In genomic region chr13:97410550-97411201, GRCm38 (mm10) we compare ENCODE assay signal across 17 mouse cellular contexts.
DNase-seq lines count a peak whose midpoint lies in the region; ATAC-seq and TF ChIP-seq lines count a peak whose summit lies in the region.
"Had no signal": no experiment of that assay in that cellular context is flagged by ENCODE, and none has a peak within 500 bp of the region (broad histone marks: within the 10 kb centered on the region; RNA-seq: fewer than 3 reads in every experiment).

No protein-coding gene starts in this region.

- no peak overlapping the region for H3K4me2 ChIP-seq in forebrain, embryonic 16.5 days (ENCODE audit: low read length)
- H3K4me2 ChIP-seq in forebrain, postnatal 0 days (ENCODE audit: low read depth): no peak overlapping the region
- no peak overlapping the region for H3K4me2 ChIP-seq in midbrain, embryonic 12.5 days (replicated peaks)
- peak overlapping the region; percentile 16 for H3K4me2 ChIP-seq in myocyte (ENCODE audit: low read depth)
- H3K4me2 ChIP-seq: neural tube, embryonic 12.5 days had no signal

- H3K36me3 ChIP-seq in forebrain, embryonic 16.5 days (ENCODE audit: control insufficient read depth, insufficient read depth): no peaks in the 10 kb centered on the region
- no peaks in the 10 kb centered on the region for H3K36me3 ChIP-seq in forebrain, postnatal 0 days (ENCODE audit: insufficient read depth)
- H3K36me3 ChIP-seq in midbrain, embryonic 12.5 days: no peaks in the 10 kb centered on the region
- no peaks in the 10 kb centered on the region for H3K36me3 ChIP-seq in midbrain, embryonic 10.5 days
- H3K36me3 ChIP-seq in myocyte (ENCODE audit: control insufficient read depth, insufficient read depth): no peaks in the 10 kb centered on the region
- H3K36me3 ChIP-seq: neural tube, embryonic 12.5 days had no signal

- no peak for TF ChIP-seq POLR2A in myocyte (IDR thresholded peaks at IDR 0.05; ENCODE audit: insufficient read length, low read depth)

- H3K79me2 ChIP-seq in myocyte (ENCODE audit: control insufficient read depth, insufficient read depth): no peaks in the 10 kb centered on the region

- H3K9ac ChIP-seq in forebrain, embryonic 16.5 days (replicated peaks; ENCODE audit: low read depth, low read length): no peak overlapping the region
- H3K9ac ChIP-seq in forebrain, postnatal 0 days: no peak overlapping the region
- no peak overlapping the region for H3K9ac ChIP-seq in midbrain, embryonic 12.5 days (replicated peaks)
- H3K9ac ChIP-seq: neural tube, embryonic 12.5 days had no signal

- no peak for TF ChIP-seq CTCF in forebrain, postnatal 0 days (IDR thresholded peaks at IDR 0.05; ENCODE audit: low read depth)

- no peaks in the 10 kb centered on the region for H3K9me3 ChIP-seq in forebrain, embryonic 16.5 days (ENCODE audit: control insufficient read depth, low read length)
- no peaks in the 10 kb centered on the region for H3K9me3 ChIP-seq in forebrain, postnatal 0 days (ENCODE audit: low read length)
- H3K9me3 ChIP-seq in midbrain, embryonic 12.5 days: no peaks in the 10 kb centered on the region
- H3K9me3 ChIP-seq in midbrain, embryonic 10.5 days (replicated peaks): no peaks in the 10 kb centered on the region
- H3K9me3 ChIP-seq: neural tube, embryonic 12.5 days had no signal

- intact Hi-C loops in left cerebral cortex, postnatal 10 days (cut with DNase I): no loop called here

- ATAC-seq in forebrain, embryonic 16.5 days: no peak
- no peak for ATAC-seq in forebrain, postnatal 0 days
- ATAC-seq in midbrain, embryonic 12.5 days (ENCODE audit: low FRiP score, low read depth): no peak
- ATAC-seq: activated CD4-positive, CD25-positive, alpha-beta regulatory T cell, adult 4 months; Patski had no signal

- 35% methylated on average over 9 of the region's 9 CpGs for WGBS in forebrain, embryonic 16.5 days
- WGBS in forebrain, postnatal 0 days: 44% methylated on average over 9 of the region's 9 CpGs
- WGBS in midbrain, embryonic 12.5 days: 60% methylated on average over 9 of the region's 9 CpGs
- 75% methylated on average over 9 of the region's 9 CpGs for WGBS in midbrain, embryonic 10.5 days

- peaks cover 43% of the 10 kb centered on the region for H3K4me1 ChIP-seq in forebrain, embryonic 16.5 days (replicated peaks; ENCODE audit: control insufficient read depth, insufficient read depth, low read length)
- H3K4me1 ChIP-seq in forebrain, postnatal 0 days (ENCODE audit: insufficient read depth): peaks cover 26% of the 10 kb centered on the region
- H3K4me1 ChIP-seq in midbrain, embryonic 12.5 days: peaks cover 42% of the 10 kb centered on the region
- H3K4me1 ChIP-seq in midbrain, embryonic 10.5 days: peaks cover 35% of the 10 kb centered on the region

- H3K27ac ChIP-seq in forebrain, embryonic 16.5 days (ENCODE audit: low read length): peak overlapping the region; percentile 56
- H3K27ac ChIP-seq in forebrain, postnatal 0 days (ENCODE audit: low read depth, low read length): no peak overlapping the region
- H3K27ac ChIP-seq in midbrain, embryonic 12.5 days (replicated peaks): peak overlapping the region; percentile 44; the same call in 1 of the 2 replicates
- H3K27ac ChIP-seq in midbrain, embryonic 10.5 days (replicated peaks): no peak overlapping the region
- H3K27ac ChIP-seq: heart, adult 2 months; neural tube, embryonic 12.5 days had no signal

- no peak overlapping the region for H3K4me3 ChIP-seq in forebrain, embryonic 16.5 days (replicated peaks; ENCODE audit: low read length)
- no peak overlapping the region for H3K4me3 ChIP-seq in forebrain, postnatal 0 days (ENCODE audit: low read depth, low read length)
- H3K4me3 ChIP-seq in midbrain, embryonic 12.5 days: no peak overlapping the region
- H3K4me3 ChIP-seq in midbrain, embryonic 10.5 days: no peak overlapping the region
- H3K4me3 ChIP-seq in myocyte: no peak overlapping the region
- H3K4me3 ChIP-seq: heart, adult 2 months; neural tube, embryonic 12.5 days had no signal

- no peaks in the 10 kb centered on the region for H3K27me3 ChIP-seq in forebrain, embryonic 16.5 days (replicated peaks; ENCODE audit: control insufficient read depth, insufficient read depth, low read length)
- no peaks in the 10 kb centered on the region for H3K27me3 ChIP-seq in forebrain, postnatal 0 days (ENCODE audit: insufficient read depth, low read length)
- H3K27me3 ChIP-seq in midbrain, embryonic 12.5 days: peaks cover 8% of the 10 kb centered on the region
- H3K27me3 ChIP-seq in midbrain, embryonic 10.5 days (ENCODE audit: low read depth, poor library complexity, severe bottlenecking): no peaks in the 10 kb centered on the region; the same call in 1 of the 2 replicates
- no peaks in the 10 kb centered on the region for H3K27me3 ChIP-seq in myocyte (ENCODE audit: control insufficient read depth, insufficient read depth, insufficient read length)
- H3K27me3 ChIP-seq: neural tube, embryonic 12.5 days; Patski had no signal

- H3ac ChIP-seq in myocyte (ENCODE audit: control insufficient read depth, insufficient read length): no peak overlapping the region

- DNase-seq in forebrain, postnatal 0 days: no peak
- DNase-seq in midbrain, embryonic 10.5 days (ENCODE audit: low spot score): no peak
- DNase-seq in forelimb bud, embryonic 11.5 days (ENCODE audit: low read depth, low spot score): peak; percentile 55
- DNase-seq in left cerebral cortex, postnatal 10 days (ENCODE audit: extremely low spot score in 1 of 2, low spot score in 2 of 2): no peak
- DNase-seq: adrenal gland, postnatal 14 days; cerebellum, adult 18-20 months; gastrocnemius, postnatal 10 days; heart, adult 2 months; kidney, adult 9 months; kidney, postnatal 36 days; right cerebral cortex, postnatal 25 days had no signal

TF ChIP-seq in myocyte, 11 proteins besides CTCF, POLR2A, EP300 and RAD21:
- TF ChIP-seq MAX (IDR thresholded peaks at IDR 0.05; ENCODE audit: low read depth) (no peak), E2F4 (IDR thresholded peaks at IDR 0.05; ENCODE audit: insufficient read depth) (no peak), SRF (IDR thresholded peaks at IDR 0.05; ENCODE audit: control insufficient read depth, insufficient read length, low read depth) (no peak), CEBPB (IDR thresholded peaks at IDR 0.05; ENCODE audit: insufficient read depth, poor library complexity, severe bottlenecking) (peak; percentile 56), MYOD1 (IDR thresholded peaks at IDR 0.05; ENCODE audit: control insufficient read depth in 1 of 3, insufficient read length in 2 of 3, low read depth in 2 of 3) (no peak)
TF ChIP-seq in myocyte: peak in this region for 1.

Comparison
In these comparisons a context has a peak if more than half of its experiments do, and no peak if none do; other contexts are left out.
1. H3K27ac ChIP-seq: peak in forebrain, embryonic 16.5 days (single experiment) and midbrain, embryonic 12.5 days (single experiment); none in forebrain, postnatal 0 days (single experiment) and midbrain, embryonic 10.5 days (single experiment).